Mouse (Mus musculus) C2C12 (cell line): ENCODE data around the gene Nrxn3. TPM values are rescaled to one million over a fixed set of nuclear protein-coding genes. Genes with fewer than 3 reads are reported as not detected.

ENCODE experiments used
- H3K27me3 ChIP-seq: one replicate; pipeline ENCODE4 v1.6.1; 2011; ENCODE audit not compliant: control insufficient read depth, insufficient read depth, insufficient read length
- H3K36me3 ChIP-seq: one replicate; pipeline ENCODE4 v1.6.1; 2011; ENCODE audit not compliant: control insufficient read depth, insufficient read depth
- H3K4me3 ChIP-seq: one replicate; pipeline ENCODE4 v1.5.1; 2011; ENCODE audit warnings: mild to moderate bottlenecking, control low read depth; ENCODE audit not compliant: poor library complexity, insufficient read depth, severe bottlenecking
- H3K79me2 ChIP-seq: one replicate; pipeline ENCODE4 v1.6.1; 2011; ENCODE audit not compliant: control insufficient read depth, insufficient read depth
- H3K79me3 ChIP-seq: one replicate; pipeline ENCODE4 v1.6.1; 2011; ENCODE audit warnings: low read depth, control low read depth
- H3ac ChIP-seq: one replicate; pipeline ENCODE3; 2011; ENCODE audit warnings: low read depth; ENCODE audit not compliant: control insufficient read depth, insufficient read length
- CEBPB ChIP-seq: IDR thresholded peaks from one replicate; pipeline ENCODE4 v1.6.1; 2011; ENCODE audit warnings: low read depth, mild to moderate bottlenecking, control low read depth, moderate library complexity
- CTCF ChIP-seq: IDR thresholded peaks from one replicate; pipeline ENCODE4 v1.5.1; 2011; ENCODE audit not compliant: control insufficient read depth, insufficient read depth, insufficient read length
- FOSL1 ChIP-seq: IDR thresholded peaks from one replicate; pipeline ENCODE4 v1.8.0; 2011; ENCODE audit warnings: mild to moderate bottlenecking, low read length; ENCODE audit not compliant: poor library complexity, insufficient read depth, severe bottlenecking
- MAX ChIP-seq: IDR thresholded peaks from one replicate; pipeline ENCODE4 v1.6.1; 2011; ENCODE audit warnings: mild to moderate bottlenecking, control low read depth
- MYOD1 ChIP-seq: IDR thresholded peaks from one replicate; pipeline ENCODE4 v1.6.1; 2011; ENCODE audit warnings: low read depth; ENCODE audit not compliant: control insufficient read depth, insufficient read length
- MYOG ChIP-seq: IDR thresholded peaks from one replicate; pipeline ENCODE4 v1.6.1; 2011; ENCODE audit not compliant: control insufficient read depth, insufficient read length; ENCODE audit errors: extremely low read depth
- USF1 ChIP-seq: IDR thresholded peaks from one replicate; pipeline ENCODE4 v1.6.1; 2011; ENCODE audit warnings: low read depth, mild to moderate bottlenecking, control low read depth, moderate library complexity
- polyA plus RNA-seq: library from polyadenylated mRNA; unstranded; fragments of >200 nt; fragmentation: generic; extraction: Trizol; gene quantifications from one replicate; pipeline ENCODE4 v1.2.1, GENCODE M21; 2012; ENCODE audit warnings: missing spikeins

The Nrxn3 gene
- polyA plus RNA-seq, 1 experiment = 0.01 TPM

DNA sequence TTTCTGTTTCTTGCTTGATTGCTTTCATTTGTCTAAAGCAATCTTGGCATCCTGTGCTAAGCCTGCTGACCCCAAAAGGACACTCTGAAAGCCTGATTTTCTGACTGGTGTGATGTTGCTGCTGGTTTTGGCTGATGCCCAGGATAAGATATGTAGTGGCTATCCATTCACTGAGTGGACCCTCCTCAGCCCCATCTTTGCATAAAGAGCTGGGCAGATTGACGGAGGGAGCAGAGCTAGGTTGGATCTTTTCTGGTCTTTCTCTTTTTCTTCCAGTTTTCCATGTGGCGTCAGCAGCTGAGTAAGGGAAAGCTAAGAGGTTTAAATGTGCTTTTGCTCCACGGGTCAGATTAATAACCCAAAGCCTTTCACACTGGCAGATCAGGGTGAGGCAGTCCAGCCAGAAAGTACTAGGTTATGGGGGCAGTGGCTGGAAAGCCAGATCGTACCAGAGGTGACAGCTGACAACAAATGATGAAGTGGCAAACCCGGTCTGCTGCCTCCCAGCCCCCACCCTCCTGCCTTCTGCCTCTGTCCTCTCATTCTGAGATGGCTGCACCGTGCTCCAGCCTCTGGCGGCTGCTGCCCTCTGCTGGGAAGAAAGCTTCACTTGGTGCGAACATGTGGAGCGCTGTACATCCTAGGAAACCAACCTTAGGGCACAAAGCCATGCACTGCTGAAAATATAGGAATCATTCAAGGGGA, 383.5 kb downstream of the Nrxn3 start:
- Histone ChIP-seq H3K36me3 (no peaks in the 10 kb centered on the region), H3K4me3 (no peak overlapping the region), H3ac (no peak overlapping the region), H3K79me2 (no peaks in the 10 kb centered on the region), H3K79me3 (no peaks in the 10 kb centered on the region), H3K27me3 (no peaks in the 10 kb centered on the region)
- TF ChIP-seq USF1 (no peak), MAX (no peak), MYOD1 (no peak), MYOG (no peak), CTCF (no peak), FOSL1 (no peak), CEBPB (no peak)

DNA sequence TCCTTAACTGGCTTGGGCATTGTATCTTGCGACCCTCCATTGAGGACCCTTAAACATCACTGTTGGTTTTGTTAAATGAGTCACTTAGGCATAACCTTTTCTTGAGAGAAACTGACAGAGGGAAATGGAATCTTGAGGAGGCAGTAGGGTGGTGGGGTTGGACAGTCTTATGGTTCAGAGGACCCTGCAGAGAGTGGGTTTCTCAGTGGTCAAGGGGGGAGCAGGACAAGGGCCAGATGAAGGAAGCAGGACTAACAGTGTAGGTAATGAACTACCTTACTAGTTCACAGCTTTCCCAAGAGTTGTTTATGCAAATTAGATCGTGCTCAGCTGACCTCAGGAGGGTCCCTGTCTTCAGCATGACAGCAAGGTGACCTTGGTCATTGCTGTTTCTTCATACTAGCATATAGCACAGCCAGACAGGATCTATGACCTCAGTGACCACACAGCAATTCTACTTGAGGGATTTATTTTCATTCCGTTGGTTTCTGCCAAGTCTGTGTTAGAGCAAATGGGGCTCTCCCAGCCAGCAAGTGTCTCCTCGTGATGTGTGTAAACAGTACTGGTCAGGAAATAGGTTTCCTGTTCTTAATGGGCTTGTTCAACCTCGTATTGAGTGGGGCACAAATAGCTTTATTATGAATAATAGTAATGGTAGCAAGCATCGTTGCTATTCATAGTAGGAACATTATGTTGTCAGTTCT, 384.4 kb downstream of the Nrxn3 start:
- Histone ChIP-seq H3K4me3 (no peak overlapping the region), H3K79me2 (no peaks in the 10 kb centered on the region), H3K27me3 (no peaks in the 10 kb centered on the region), H3K79me3 (no peaks in the 10 kb centered on the region), H3K36me3 (no peaks in the 10 kb centered on the region), H3ac (no peak overlapping the region)
- no peak for TF ChIP-seq USF1
- TF ChIP-seq CEBPB = no peak
- no peak for TF ChIP-seq MAX
- TF ChIP-seq FOSL1 = no peak
- no peak for TF ChIP-seq MYOD1
- TF ChIP-seq MYOG = no peak
- TF ChIP-seq CTCF = no peak

DNA sequence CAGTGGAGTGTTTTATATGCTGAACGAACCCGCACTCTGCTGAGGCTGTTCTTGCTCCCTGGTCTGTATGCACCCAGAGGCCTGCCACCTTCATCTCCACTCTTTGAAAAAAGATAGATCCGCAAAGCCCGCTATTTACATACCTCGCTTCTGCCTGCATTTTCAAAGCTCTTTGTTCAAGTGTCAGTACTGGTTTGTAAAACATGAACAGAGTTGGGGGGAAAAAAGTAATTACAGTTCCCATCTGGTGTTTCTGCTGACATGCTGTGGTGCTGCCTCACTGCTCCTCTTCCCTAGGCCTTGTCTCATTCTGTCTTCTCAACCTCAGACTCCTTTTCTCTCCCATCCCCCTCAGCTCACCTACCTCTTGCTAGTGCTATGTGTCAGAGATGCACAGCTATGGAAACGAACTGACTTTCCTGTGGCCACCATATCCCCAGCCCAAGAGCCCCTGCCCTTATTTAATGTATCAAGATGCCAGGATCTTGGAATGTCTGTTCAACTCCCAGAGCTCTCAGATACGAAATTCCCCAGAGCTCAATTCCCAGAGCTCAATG, 387.2 kb downstream of the Nrxn3 start:
- Histone ChIP-seq H3K4me3 (no peak overlapping the region), H3K36me3 (no peaks in the 10 kb centered on the region), H3K27me3 (no peaks in the 10 kb centered on the region), H3K79me3 (no peaks in the 10 kb centered on the region), H3K79me2 (no peaks in the 10 kb centered on the region), H3ac (no peak overlapping the region)
- TF ChIP-seq MYOD1 (no peak), CTCF (no peak), USF1 (no peak), MAX (no peak), MYOG (no peak), FOSL1 (no peak), CEBPB (no peak)

DNA sequence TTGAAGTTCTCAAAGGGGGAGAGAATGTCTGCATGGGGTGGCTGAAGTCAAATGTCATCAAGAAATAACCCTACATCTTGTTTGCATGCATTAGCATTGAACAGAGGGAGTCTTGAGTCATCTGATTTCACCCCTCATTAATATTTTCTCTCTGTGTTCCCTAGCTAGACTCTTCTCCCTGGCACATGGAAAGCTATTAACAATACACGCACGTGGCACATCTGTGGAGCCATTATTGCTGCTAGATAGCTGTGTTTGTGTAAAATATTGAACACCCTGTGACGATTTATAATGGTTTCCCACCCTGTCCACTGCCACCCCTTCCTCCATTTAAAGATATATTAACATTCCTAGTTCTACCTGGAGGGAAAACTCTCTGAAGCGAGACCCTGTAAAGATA, 405.9 kb downstream of the Nrxn3 start:
- Histone ChIP-seq H3K79me3 (no peaks in the 10 kb centered on the region), H3K27me3 (no peaks in the 10 kb centered on the region), H3ac (no peak overlapping the region), H3K79me2 (no peaks in the 10 kb centered on the region), H3K4me3 (no peak overlapping the region), H3K36me3 (no peaks in the 10 kb centered on the region)
- no peak for TF ChIP-seq MYOG
- no peak for TF ChIP-seq CEBPB
- TF ChIP-seq FOSL1 = no peak
- no peak for TF ChIP-seq USF1
- TF ChIP-seq CTCF = no peak
- no peak for TF ChIP-seq MYOD1
- TF ChIP-seq MAX = no peak

DNA sequence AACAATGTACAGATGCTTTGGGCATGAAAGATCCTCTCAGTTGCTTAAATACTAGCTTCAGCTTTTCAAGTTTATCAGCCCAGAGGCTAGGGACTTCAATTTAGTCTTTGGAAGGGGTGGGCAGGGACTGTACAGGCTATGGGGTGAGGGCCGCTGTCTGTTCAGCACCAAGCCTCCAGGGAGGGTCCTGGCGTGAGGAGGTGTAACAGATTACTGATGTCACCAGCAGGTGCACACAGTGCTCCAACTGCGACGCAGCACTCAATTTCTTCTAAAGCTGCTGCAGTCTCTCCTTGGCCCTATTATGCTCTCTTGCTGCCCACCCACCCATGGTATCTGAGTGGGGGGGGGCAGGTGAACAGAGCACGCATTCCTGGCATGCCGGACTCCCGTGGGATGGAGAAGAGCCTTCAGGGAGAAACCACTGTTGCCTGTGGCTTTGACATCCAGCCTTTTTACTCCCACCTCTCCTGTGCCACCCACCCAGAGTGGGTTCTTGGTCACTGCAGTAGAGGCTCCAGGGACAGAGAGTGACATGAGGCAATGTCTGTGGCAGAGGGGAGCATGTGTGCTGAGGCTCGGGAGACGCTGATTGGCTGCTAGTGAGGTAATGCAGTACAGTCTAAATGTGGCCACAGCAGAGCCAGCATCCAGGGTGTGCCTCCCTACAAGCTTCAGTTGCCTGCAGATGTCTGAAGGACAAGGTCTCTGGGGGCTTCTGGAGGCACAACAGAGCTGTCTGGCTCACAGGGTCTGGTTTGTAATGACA, 406.6 kb downstream of the Nrxn3 start:
- TF ChIP-seq USF1 (no peak), CTCF (no peak), MAX (no peak)
- no peaks in the 10 kb centered on the region for H3K79me2 ChIP-seq
- H3K79me3 ChIP-seq = no peaks in the 10 kb centered on the region
- no peak overlapping the region for H3K4me3 ChIP-seq
- no peak overlapping the region for H3ac ChIP-seq
- no peaks in the 10 kb centered on the region for H3K36me3 ChIP-seq
- H3K27me3 ChIP-seq = no peaks in the 10 kb centered on the region
